51 mouse cellular contexts compared by ENCODE assay signal in genomic region chrX:154350042-154350441, GRCm38 (mm10). TPM values are rescaled to one million over a fixed set of nuclear protein-coding genes. Genes with fewer than 3 reads are reported as not detected.
"Had no signal": no experiment of that assay in that cellular context is flagged by ENCODE, and none has a peak within 500 bp of the region (broad histone marks: within the 10 kb centered on the region; RNA-seq: fewer than 3 reads in every experiment).

No protein-coding gene starts in this region.

- H3K4me3 ChIP-seq: heart, embryonic 12.5 days; heart, embryonic 13.5 days; heart, embryonic 15.5 days; hindbrain, embryonic 10.5 days; hindbrain, embryonic 12.5 days; hindbrain, embryonic 13.5 days; hindbrain, embryonic 15.5 days; intestine, embryonic 15.5 days; kidney, embryonic 15.5 days; layer of hippocampus, adult 2 months; left cerebral cortex, adult 2 months had no signal

- DNase-seq: heart, postnatal 10 days; heart, postnatal 14 days; heart, postnatal 36 days; heart, postnatal 4 days; kidney, adult 11 months; kidney, adult 18-20 months; kidney, adult 2 months; kidney, adult 8-10 months; kidney, adult 9 months; kidney, postnatal 10 days; kidney, postnatal 14 days; kidney, postnatal 25 days; kidney, postnatal 36 days; kidney, postnatal 4 days; layer of hippocampus, adult 9-11 months; layer of hippocampus, postnatal 36 days had no signal

- H3K27me3 ChIP-seq: heart, embryonic 12.5 days; heart, embryonic 13.5 days; heart, embryonic 15.5 days; hindbrain, embryonic 12.5 days; hindbrain, embryonic 13.5 days; hindbrain, embryonic 15.5 days; intestine, embryonic 15.5 days; kidney, embryonic 15.5 days had no signal

- H3K9me3 ChIP-seq: heart, embryonic 15.5 days; intestine, embryonic 15.5 days; kidney, embryonic 15.5 days had no signal

- H3K4me2 ChIP-seq: heart, embryonic 11.5 days; heart, embryonic 12.5 days; heart, embryonic 13.5 days; heart, embryonic 15.5 days; hindbrain, embryonic 12.5 days; hindbrain, embryonic 13.5 days; hindbrain, embryonic 14.5 days; hindbrain, embryonic 15.5 days; intestine, embryonic 15.5 days; kidney, embryonic 15.5 days had no signal

- H3K4me1 ChIP-seq: heart, embryonic 12.5 days; heart, embryonic 13.5 days; heart, embryonic 15.5 days; hindbrain, embryonic 10.5 days; hindbrain, embryonic 12.5 days; hindbrain, embryonic 13.5 days; hindbrain, embryonic 15.5 days; intestine, embryonic 15.5 days; kidney, embryonic 15.5 days had no signal

- ATAC-seq: hindbrain, embryonic 16.5 days; hindbrain, postnatal 0 days; inflammation-experienced regulatory T-cells, adult 6 months; intestine, embryonic 15.5 days; intestine, embryonic 16.5 days; intestine, postnatal 0 days had no signal

- H3K27ac ChIP-seq: heart, embryonic 13.5 days; heart, embryonic 15.5 days; hindbrain, embryonic 10.5 days; hindbrain, embryonic 12.5 days; hindbrain, embryonic 13.5 days; hindbrain, embryonic 14.5 days; hindbrain, embryonic 15.5 days; hindbrain, postnatal 0 days; intestine, embryonic 15.5 days; kidney, embryonic 15.5 days; kidney, postnatal 0 days; layer of hippocampus, adult 2 months; left cerebral cortex, adult 2 months had no signal

- H3K9ac ChIP-seq: heart, embryonic 12.5 days; heart, embryonic 13.5 days; heart, embryonic 15.5 days; hindbrain, embryonic 12.5 days; hindbrain, embryonic 13.5 days; hindbrain, embryonic 14.5 days; hindbrain, embryonic 15.5 days; intestine, embryonic 15.5 days; kidney, embryonic 15.5 days had no signal

- H3K36me3 ChIP-seq: heart, embryonic 12.5 days; heart, embryonic 13.5 days; heart, embryonic 15.5 days; hindbrain, embryonic 10.5 days; hindbrain, embryonic 12.5 days; hindbrain, embryonic 13.5 days; hindbrain, embryonic 15.5 days; intestine, embryonic 15.5 days; kidney, embryonic 15.5 days had no signal

RNA-seq across cellular contexts. Expression of gene 4930524N10Rik, which starts 6.8 kb away (rescaled TPM):
- total RNA-seq: heart, postnatal 10 days; heart, postnatal 14 days; heart, postnatal 25 days; heart, postnatal 36 days; heart, postnatal 4 days; hematopoietic stem cell, adult 5-6 weeks; hindbrain, postnatal 0 days; layer of hippocampus, adult 18-20 months; layer of hippocampus, adult 2 months; layer of hippocampus, adult 8-10 months; layer of hippocampus, postnatal 10 days; layer of hippocampus, postnatal 14 days; layer of hippocampus, postnatal 25 days; layer of hippocampus, postnatal 36 days; left cerebral cortex, adult 18-20 months; left cerebral cortex, adult 2 months; left cerebral cortex, adult 8-10 months had no signal
- polyA plus RNA-seq: heart, embryonic 11.5 days; heart, embryonic 12.5 days; heart, embryonic 13.5 days; heart, embryonic 14.5 days; heart, embryonic 15.5 days; heart, embryonic 16.5 days; heart, postnatal 0 days; hindbrain, embryonic 10.5 days; hindbrain, embryonic 12.5 days; hindbrain, embryonic 13.5 days; hindbrain, embryonic 14.5 days; hindbrain, embryonic 15.5 days; hindbrain, embryonic 16.5 days; hindbrain, postnatal 0 days; inflammation-experienced regulatory T-cells, adult 6 months; intestine, embryonic 14.5 days; intestine, embryonic 15.5 days; intestine, embryonic 16.5 days; intestine, postnatal 0 days; kidney, adult 2 months; kidney, embryonic 14.5 days; kidney, embryonic 15.5 days; kidney, embryonic 16.5 days; kidney, postnatal 0 days; large intestine, adult 2 months had no signal
